Mouse (Mus musculus) limb, embryonic 11.5 days (tissue): ENCODE results near the gene Brinp2. TPM values are rescaled to one million over a fixed set of nuclear protein-coding genes. Genes with fewer than 3 reads are reported as not detected.

Experiments
- ATAC-seq: fragments of 200-750 bp; cut with Nextera tagmentation; 2 replicates; pipeline ENCODE4 v1.8.0; 2017; ENCODE audit warnings: low read depth; ENCODE audit not compliant: insufficient number of reproducible peaks, low FRiP score, low TSS enrichment
- DNase-seq: peaks from one replicate; pipeline ENCODE4 v3.0.0-alpha.2; 2015; ENCODE audit warnings: low spot score
- H3K27ac ChIP-seq: fragments of 300-500 bp; sonication (generic); replicated peaks from 2 replicates; pipeline ENCODE4 v1.5.1; 2014; ENCODE audit warnings: low read depth, mild to moderate bottlenecking, low read length
- H3K27me3 ChIP-seq: fragments of 300-500 bp; sonication (generic); 2 replicates; pipeline ENCODE4 v1.6.1; 2014; ENCODE audit warnings: mild to moderate bottlenecking, low read length, mixed read lengths; ENCODE audit not compliant: control insufficient read depth, insufficient read depth
- H3K36me3 ChIP-seq: fragments of 300-500 bp; sonication (generic); 2 replicates; pipeline ENCODE4 v1.6.1; 2014; ENCODE audit warnings: mild to moderate bottlenecking, low read length, moderate library complexity, mixed read lengths; ENCODE audit not compliant: control insufficient read depth, insufficient read depth
- H3K4me1 ChIP-seq: fragments of 300-500 bp; sonication (generic); 2 replicates; pipeline ENCODE4 v1.6.1; 2014; ENCODE audit warnings: low read length, mixed read lengths; ENCODE audit not compliant: control insufficient read depth, insufficient read depth
- H3K4me2 ChIP-seq: fragments of 300-500 bp; sonication (generic); 2 replicates; pipeline ENCODE4 v1.6.1; 2014; ENCODE audit warnings: low read depth, mild to moderate bottlenecking, moderate library complexity; ENCODE audit not compliant: severe bottlenecking
- H3K4me3 ChIP-seq: fragments of 300-500 bp; sonication (generic); 2 replicates; pipeline ENCODE4 v1.5.1; 2014; ENCODE audit warnings: low read depth, low read length
- H3K9ac ChIP-seq: fragments of 300-500 bp; sonication (generic); 2 replicates; pipeline ENCODE4 v1.6.1; 2014; ENCODE audit warnings: mild to moderate bottlenecking, low read length
- H3K9me3 ChIP-seq: fragments of 300-500 bp; sonication (generic); 2 replicates; pipeline ENCODE4 v1.6.1; 2016; ENCODE audit warnings: low read length; ENCODE audit not compliant: control insufficient read depth
- WGBS: fragments of 180-500 bp; shearing (Covaris S2); extraction: QIAGEN DNeasy Blood & Tissue Kit; methylation state at CpG from one replicate; pipeline ENCODE4 v1.1.7; 2014; 5-methylcytosine and 5-hydroxymethylcytosine counted together
- polyA plus RNA-seq: library from polyadenylated mRNA; unstranded; fragments of >200 nt; fragmentation: Nextera tagmentation; extraction: Ambion mirVana; gene quantifications from 2 replicates; pipeline ENCODE4 v1.2.1, GENCODE M21; 2014

The Brinp2 gene
- polyA plus RNA-seq, 1 experiment from 2014 or later = 0.05 TPM

- Histone ChIP-seq H3K9me3 (no peaks in the 10 kb centered on the region), H3K36me3 (no peaks in the 10 kb centered on the region), H3K27ac (no peak overlapping the region), H3K4me2 (no peak overlapping the region), H3K9ac (no peak overlapping the region), H3K27me3 (no peaks in the 10 kb centered on the region), H3K4me1 (0 out of 2 replicates have a peak, but pooled peaks cover 2% of the 10 kb centered on the region), H3K4me3 (no peak overlapping the region)
- DNase-seq (no peak), ATAC-seq (no peak)
- WGBS = 62% methylated on average over 1 of the region's 1 CpGs
These were observed 8.3 kb upstream of the Brinp2 start for GRCm38 (mm10) chr1:158364461-158364860.

- peak overlapping the region; percentile 81 for H3K4me2 ChIP-seq
- peak; percentile 78 for ATAC-seq
- 0 out of 2 replicates have a peak, but pooled peaks cover 2% of the 10 kb centered on the region for H3K4me1 ChIP-seq
- H3K9ac ChIP-seq = peak overlapping the region; percentile 83
- H3K27me3 ChIP-seq = peaks cover 4% of the 10 kb centered on the region; the same call in 1 of the 2 replicates
- WGBS = 0% methylated on average over 30 of the region's 37 CpGs
- H3K27ac ChIP-seq = no peak overlapping the region
- no peaks in the 10 kb centered on the region for H3K36me3 ChIP-seq
- H3K4me3 ChIP-seq = peak overlapping the region; percentile 54
- no peaks in the 10 kb centered on the region for H3K9me3 ChIP-seq
- peak; percentile 68 for DNase-seq
These were observed 6.4 kb upstream of the Brinp2 start for GRCm38 (mm10) chr1:158362292-158363101.

- H3K4me3 ChIP-seq = peak within 1 kb of the TSS; percentile 54
- DNase-seq = no peak
- peak within 1 kb of the TSS; percentile 83 for H3K9ac ChIP-seq
- H3K27me3 ChIP-seq = peaks cover 10% of the 10 kb centered on the region
- WGBS = 3% methylated on average over 2 of the region's 2 CpGs
- no peaks in the 10 kb centered on the region for H3K9me3 ChIP-seq
- peak; percentile 6; the same call in 1 of the 2 replicates for ATAC-seq
- 0 out of 2 replicates have a peak, but pooled peaks cover 2% of the 10 kb centered on the region for H3K4me1 ChIP-seq
- H3K27ac ChIP-seq = no peak within 1 kb of the TSS
- H3K36me3 ChIP-seq = no peaks in the 10 kb centered on the region
- H3K4me2 ChIP-seq = peak within 1 kb of the TSS; percentile 81
These were observed 5.8 kb upstream of the Brinp2 start, which contains the start of gene Astn1 for GRCm38 (mm10) chr1:158361964-158362291. Gene Astn1 (plus strand): TSS chr1:158362273.

- Histone ChIP-seq H3K9ac (no peak overlapping the region), H3K4me3 (peak overlapping the region; percentile 46), H3K27me3 (peaks cover 31% of the 10 kb centered on the region), H3K4me1 (0 out of 2 replicates have a peak, but pooled peaks cover 4% of the 10 kb centered on the region), H3K27ac (no peak overlapping the region), H3K9me3 (no peaks in the 10 kb centered on the region), H3K4me2 (peak overlapping the region; percentile 78), H3K36me3 (no peaks in the 10 kb centered on the region)
- ATAC-seq = no peak
- WGBS = 11% methylated on average over 28 of the region's 28 CpGs
- DNase-seq = no peak
These were observed 712 bp downstream of the Brinp2 start for GRCm38 (mm10) chr1:158355177-158356050.

- H3K27me3 ChIP-seq = peaks cover 31% of the 10 kb centered on the region
- ATAC-seq = no peak
- no peaks in the 10 kb centered on the region for H3K9me3 ChIP-seq
- H3K4me1 ChIP-seq = 0 out of 2 replicates have a peak, but pooled peaks cover 4% of the 10 kb centered on the region
- DNase-seq = no peak
- no peaks in the 10 kb centered on the region for H3K36me3 ChIP-seq
- H3K4me2 ChIP-seq = no peak overlapping the region
- 84% methylated on average over 5 of the region's 5 CpGs for WGBS
- no peak overlapping the region for H3K9ac ChIP-seq
- no peak overlapping the region for H3K27ac ChIP-seq
- no peak overlapping the region for H3K4me3 ChIP-seq
These were observed 2.3 kb downstream of the Brinp2 start for GRCm38 (mm10) chr1:158353656-158354371.

- ATAC-seq = no peak
- peak; percentile 32 for DNase-seq
- WGBS = 56% methylated on average over 6 of the region's 6 CpGs
These were observed 12.8 kb downstream of the Brinp2 start for GRCm38 (mm10) chr1:158343243-158343714.

GRCm38 (mm10) chr1:158328839-158329238, 27.3 kb downstream of the Brinp2 start:
- Histone ChIP-seq H3K36me3 (no peaks in the 10 kb centered on the region), H3K27me3 (no peaks in the 10 kb centered on the region), H3K9me3 (no peaks in the 10 kb centered on the region), H3K4me1 (no peaks in the 10 kb centered on the region), H3K4me3 (no peak overlapping the region), H3K4me2 (no peak overlapping the region), H3K9ac (no peak overlapping the region), H3K27ac (no peak overlapping the region)
- no peak for DNase-seq
- no peak for ATAC-seq
- 81% methylated on average over 2 of the region's 2 CpGs for WGBS

More at GRCm38 (mm10) chr1:158343243-158343714, 12.8 kb downstream of the Brinp2 start:
- Histone ChIP-seq H3K4me1 (no peaks in the 10 kb centered on the region), H3K9ac (no peak overlapping the region), H3K4me2 (no peak overlapping the region), H3K36me3 (no peaks in the 10 kb centered on the region), H3K9me3 (no peaks in the 10 kb centered on the region), H3K4me3 (no peak overlapping the region), H3K27me3 (no peaks in the 10 kb centered on the region), H3K27ac (no peak overlapping the region)

GRCm38 (mm10) chr1:158328126-158328525, 28.0 kb downstream of the Brinp2 start:
- Histone ChIP-seq H3K4me3 (no peak overlapping the region), H3K4me2 (no peak overlapping the region), H3K9ac (no peak overlapping the region), H3K36me3 (no peaks in the 10 kb centered on the region), H3K4me1 (no peaks in the 10 kb centered on the region), H3K27me3 (no peaks in the 10 kb centered on the region), H3K27ac (no peak overlapping the region), H3K9me3 (no peaks in the 10 kb centered on the region)
- DNase-seq (no peak), ATAC-seq (no peak)
- WGBS = 88% methylated on average over 5 of the region's 5 CpGs
